Comparison of ENCODE assay signal across 20 mouse cellular contexts in the genomic region with DNA sequence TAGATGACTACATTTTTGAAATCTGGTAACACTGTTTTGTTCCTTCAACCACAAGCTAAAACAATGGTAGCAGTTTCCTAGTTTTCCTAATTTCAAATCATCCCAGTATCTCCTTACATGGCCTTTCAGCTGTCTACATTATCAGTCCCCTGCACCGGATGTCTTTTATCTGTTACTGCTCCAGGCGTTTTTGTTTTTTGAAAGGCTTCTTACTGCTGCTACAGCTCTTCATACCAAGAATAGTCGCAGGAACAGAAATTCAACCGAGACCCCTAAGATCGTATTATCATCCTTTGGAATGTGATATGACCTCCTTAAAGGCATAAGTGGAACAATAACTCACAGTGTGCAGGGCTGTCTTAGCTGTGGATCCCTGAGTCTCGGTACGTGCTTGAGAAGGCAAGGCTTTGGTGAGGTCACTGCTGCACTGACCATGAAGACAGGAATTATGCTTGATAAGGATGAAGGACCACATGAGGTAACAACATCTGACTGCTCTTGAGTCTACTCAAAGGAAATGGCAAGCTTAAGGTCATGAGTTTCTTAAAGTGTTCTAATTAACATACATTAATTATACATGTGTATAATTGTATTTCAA.
"Had no signal": no experiment of that assay in that cellular context is flagged by ENCODE, and none has a peak within 500 bp of the region (broad histone marks: within the 10 kb centered on the region; RNA-seq: fewer than 3 reads in every experiment).

No protein-coding gene starts in this region.

- H3K36me3 ChIP-seq: lung, embryonic 15.5 days; midbrain, embryonic 13.5 days; midbrain, embryonic 15.5 days; neural tube, embryonic 13.5 days; neural tube, embryonic 15.5 days had no signal

- H3K9ac ChIP-seq: liver, postnatal 0 days; lung, embryonic 15.5 days; midbrain, embryonic 13.5 days; midbrain, embryonic 15.5 days; neural tube, embryonic 13.5 days; neural tube, embryonic 15.5 days had no signal

- H3K9me3 ChIP-seq: lung, embryonic 15.5 days; megakaryocyte, embryonic 14.5 days; midbrain, embryonic 13.5 days; midbrain, embryonic 15.5 days; neural tube, embryonic 13.5 days; neural tube, embryonic 15.5 days had no signal

- DNase-seq: liver, postnatal 0 days; lung, postnatal 14 days; lung, postnatal 36 days; retina, postnatal 1 day; right cerebral cortex, adult 18-20 months; right cerebral cortex, postnatal 25 days; right cerebral cortex, postnatal 4 days; spleen, adult 18-20 months; thymus, adult 18-20 months; thymus, postnatal 14 days; thymus, postnatal 36 days had no signal

- ATAC-seq: liver, postnatal 0 days; lung, postnatal 0 days; midbrain, embryonic 13.5 days; midbrain, embryonic 15.5 days had no signal

- H3K4me3 ChIP-seq: lung, embryonic 15.5 days; megakaryocyte, embryonic 14.5 days; midbrain, embryonic 13.5 days; midbrain, embryonic 15.5 days; neural tube, embryonic 13.5 days; neural tube, embryonic 15.5 days had no signal

- H3K27ac ChIP-seq: lung, embryonic 15.5 days; macrophage; midbrain, embryonic 13.5 days; midbrain, embryonic 15.5 days; neural tube, embryonic 13.5 days; neural tube, embryonic 15.5 days had no signal

- H3K27me3 ChIP-seq: lung, embryonic 15.5 days; megakaryocyte, embryonic 14.5 days; midbrain, embryonic 13.5 days; midbrain, embryonic 15.5 days; neural tube, embryonic 13.5 days; neural tube, embryonic 15.5 days had no signal

- H3K4me1 ChIP-seq: midbrain, embryonic 15.5 days; neural tube, embryonic 15.5 days had no signal

- H3K4me2 ChIP-seq: lung, embryonic 15.5 days; midbrain, embryonic 11.5 days; midbrain, embryonic 13.5 days; midbrain, embryonic 15.5 days; neural tube, embryonic 13.5 days; neural tube, embryonic 15.5 days had no signal
